Mouse (Mus musculus): ENCODE measurements around the gene Lamp1. TPM values are rescaled to one million over a fixed set of nuclear protein-coding genes. Genes with fewer than 3 reads are reported as not detected.

Gene Lamp1
- polyA plus RNA-seq, 1 experiment = 604 TPM

DNA sequence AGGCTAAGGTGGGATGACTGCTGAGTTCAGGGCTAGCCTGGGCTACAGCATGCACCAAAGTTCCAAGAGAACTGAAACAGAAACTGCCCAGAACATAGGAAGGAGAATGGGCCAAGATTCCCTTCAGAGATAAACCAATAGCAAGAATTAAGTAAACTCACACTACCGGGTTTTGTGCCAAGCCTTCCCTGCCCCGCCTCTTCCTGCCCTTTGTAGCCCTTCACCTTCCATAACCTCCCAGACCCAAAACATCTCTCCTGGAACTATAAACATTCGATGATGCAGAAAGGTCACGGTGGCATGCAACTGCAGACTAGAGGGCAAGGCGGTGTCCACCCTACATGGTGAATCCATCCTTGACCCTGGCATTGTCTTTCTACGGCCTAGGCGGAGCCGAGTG is 31.3 kb downstream of the Lamp1 start:
- H3K4me3 ChIP-seq (ENCODE audit: insufficient read depth, low read length) = no peak overlapping the region
- TF ChIP-seq CTCF (IDR thresholded peaks at IDR 0.05; ENCODE audit: borderline replicate concordance, insufficient read depth, low read length) (no peak), POLR2A (IDR thresholded peaks at IDR 0.05; ENCODE audit: low read depth, low read length) (no peak)
- H3K4me1 ChIP-seq (ENCODE audit: control insufficient read depth, insufficient read depth, low read length) = no peaks in the 10 kb centered on the region
- H3K27ac ChIP-seq (ENCODE audit: insufficient read depth, low read length) = no peak overlapping the region

DNA sequence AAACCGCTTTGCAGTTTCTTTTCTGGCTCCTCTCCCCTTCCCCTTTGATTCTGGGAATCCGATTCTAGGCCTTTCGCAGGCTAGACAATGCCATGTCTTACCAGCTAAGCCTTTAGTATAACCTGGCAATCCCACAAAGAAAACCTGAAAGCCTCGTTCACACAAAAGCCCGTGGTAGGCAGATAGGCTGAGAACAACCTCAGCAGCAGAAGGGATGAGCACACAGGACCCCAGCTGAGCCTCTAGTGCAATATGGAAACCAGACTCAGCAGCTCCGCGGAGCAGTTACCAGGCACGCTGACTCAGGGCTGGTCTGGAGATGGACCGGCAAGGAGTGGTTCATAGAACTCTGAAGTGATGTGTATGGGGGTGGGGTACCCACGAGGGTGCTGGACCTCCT is 35.9 kb downstream of the Lamp1 start:
- Histone ChIP-seq H3K4me3 (ENCODE audit: insufficient read depth, low read length) (no peak overlapping the region), H3K4me1 (ENCODE audit: control insufficient read depth, insufficient read depth, low read length) (no peaks in the 10 kb centered on the region), H3K27ac (ENCODE audit: insufficient read depth, low read length) (peak overlapping the region; percentile 53; the same call in 1 of the 2 replicates)
- TF ChIP-seq CTCF (IDR thresholded peaks at IDR 0.05; ENCODE audit: borderline replicate concordance, insufficient read depth, low read length) (no peak), POLR2A (IDR thresholded peaks at IDR 0.05; ENCODE audit: low read depth, low read length) (no peak)

DNA sequence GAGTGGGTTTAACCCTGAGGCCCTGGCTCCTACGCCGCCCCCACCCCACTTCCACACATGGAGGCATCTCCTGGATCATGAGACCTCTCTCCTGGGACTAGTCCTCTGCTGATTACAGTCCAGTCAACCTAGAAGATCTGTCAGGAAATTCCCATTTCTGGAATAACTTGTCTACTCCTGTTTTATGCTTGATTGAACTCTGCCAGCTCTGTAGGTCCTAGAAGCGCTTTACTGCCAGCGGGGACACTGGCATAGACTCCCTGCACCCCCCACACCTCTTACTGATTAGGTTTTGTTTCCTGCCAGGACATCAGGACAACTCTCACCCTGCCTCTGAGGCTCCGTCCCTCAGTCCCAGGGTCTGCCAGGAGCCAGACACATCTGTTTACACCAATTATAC is 38.5 kb downstream of the Lamp1 start:
- TF ChIP-seq CTCF (IDR thresholded peaks at IDR 0.05; ENCODE audit: borderline replicate concordance, insufficient read depth, low read length) (no peak), POLR2A (IDR thresholded peaks at IDR 0.05; ENCODE audit: low read depth, low read length) (no peak)
- no peak overlapping the region for H3K27ac ChIP-seq (ENCODE audit: insufficient read depth, low read length)
- H3K4me1 ChIP-seq (ENCODE audit: control insufficient read depth, insufficient read depth, low read length) = no peaks in the 10 kb centered on the region
- H3K4me3 ChIP-seq (ENCODE audit: insufficient read depth, low read length) = no peak overlapping the region

DNA sequence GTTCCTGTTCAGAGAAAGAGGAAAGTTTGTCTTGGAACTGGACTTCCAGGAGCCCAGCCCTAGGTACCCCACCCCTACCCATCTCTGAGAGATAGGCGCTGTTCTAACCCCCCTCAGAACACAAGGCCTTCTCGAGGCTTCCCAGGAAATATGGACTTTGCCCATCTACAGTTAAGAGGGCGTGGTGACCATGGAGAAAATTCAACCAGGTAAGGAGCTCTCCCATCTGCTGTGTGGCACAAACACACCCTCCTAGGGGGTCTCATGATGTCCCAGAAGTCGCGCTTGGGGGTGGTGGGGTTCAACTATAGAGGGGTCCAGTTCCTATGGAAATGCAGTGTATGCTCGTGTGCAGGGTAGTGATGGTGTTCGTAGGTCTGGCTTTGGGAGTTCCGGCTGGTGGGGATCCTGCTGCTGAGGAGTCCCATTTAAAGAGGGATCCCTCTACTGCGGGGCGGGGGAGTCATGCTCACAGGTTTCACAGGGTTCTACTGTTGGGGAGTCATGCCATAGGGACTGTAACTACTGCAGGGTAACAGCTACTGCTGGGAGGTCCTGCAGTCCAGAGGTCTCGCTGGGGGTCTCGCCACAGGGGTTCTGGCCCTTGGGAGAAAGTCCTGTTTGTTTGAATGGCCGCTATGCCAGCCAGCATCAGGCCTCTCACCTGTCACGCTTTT is 40.6 kb downstream of the Lamp1 start:
- Histone ChIP-seq H3K27ac (ENCODE audit: insufficient read depth, low read length) (no peak overlapping the region), H3K4me1 (ENCODE audit: control insufficient read depth, insufficient read depth, low read length) (no peaks in the 10 kb centered on the region), H3K4me3 (ENCODE audit: insufficient read depth, low read length) (peak overlapping the region; percentile 56; the same call in 1 of the 2 replicates)
- no peak for TF ChIP-seq CTCF (IDR thresholded peaks at IDR 0.05; ENCODE audit: borderline replicate concordance, insufficient read depth, low read length)
- no peak for TF ChIP-seq POLR2A (IDR thresholded peaks at IDR 0.05; ENCODE audit: low read depth, low read length)

DNA sequence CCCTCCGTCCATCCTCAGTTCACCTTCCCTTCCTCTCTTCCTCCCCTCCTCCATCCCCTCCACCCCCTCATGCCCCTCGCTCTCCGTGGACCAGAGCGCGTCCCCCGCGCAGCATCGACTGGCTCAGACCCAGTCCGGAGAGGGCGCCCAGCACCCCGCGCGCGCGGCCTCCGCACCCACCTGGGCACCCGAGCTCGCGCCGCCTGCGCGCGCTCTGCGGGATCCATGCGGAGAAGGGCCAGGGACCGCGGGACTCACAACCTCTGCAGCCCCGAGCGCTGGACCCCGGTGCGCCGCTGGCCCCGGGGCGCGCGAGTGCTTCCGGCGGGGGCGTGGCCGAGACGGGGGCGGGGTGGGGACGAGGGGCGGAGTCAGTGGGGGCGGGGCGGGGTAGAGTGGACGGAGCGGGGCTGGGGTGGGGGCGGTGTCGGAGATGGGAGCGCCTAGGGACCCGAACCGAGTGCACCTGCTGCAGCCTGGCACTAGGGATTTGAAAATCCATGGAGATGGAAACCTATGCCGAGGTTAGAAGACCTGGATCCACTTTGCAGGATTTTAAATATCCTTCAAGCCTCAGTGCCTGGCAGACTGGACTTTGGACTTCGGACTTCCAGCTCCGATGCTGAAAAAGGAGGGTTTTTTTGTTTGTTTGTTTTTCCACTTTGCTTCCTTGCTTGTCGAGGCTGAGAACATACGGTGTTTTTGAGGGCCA is 41.5 kb downstream of the Lamp1 start, which contains the start of gene Grtp1:
TSS of gene Grtp1 (minus strand) at position 320 of the 712 bp plus-strand sequence.
- no peaks in the 10 kb centered on the region for H3K4me1 ChIP-seq (ENCODE audit: control insufficient read depth, insufficient read depth, low read length)
- TF ChIP-seq CTCF (IDR thresholded peaks at IDR 0.05; ENCODE audit: borderline replicate concordance, insufficient read depth, low read length) (no peak), POLR2A (IDR thresholded peaks at IDR 0.05; ENCODE audit: low read depth, low read length) (no peak)
- peak within 1 kb of the TSS; percentile 56 for H3K4me3 ChIP-seq (ENCODE audit: insufficient read depth, low read length)
- H3K27ac ChIP-seq (ENCODE audit: insufficient read depth, low read length) = no peak within 1 kb of the TSS

DNA sequence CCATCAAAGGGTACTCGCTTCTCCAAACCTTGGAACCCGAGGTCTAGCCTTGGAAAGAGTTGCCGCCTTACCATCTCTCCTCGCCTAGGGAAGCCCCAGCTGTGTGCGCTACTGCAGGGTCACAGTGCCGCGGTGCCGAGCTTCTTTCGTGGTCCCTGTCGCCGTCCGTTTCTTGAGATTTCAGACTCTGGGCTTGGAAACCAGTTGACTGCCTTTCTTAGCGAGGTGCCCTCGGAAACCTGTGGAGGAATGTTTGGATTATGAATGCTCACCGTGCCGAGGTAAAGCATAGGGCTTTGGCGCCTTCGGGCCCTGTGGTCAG is 42.0 kb downstream of the Lamp1 start:
- Histone ChIP-seq H3K4me3 (ENCODE audit: insufficient read depth, low read length) (peak overlapping the region; percentile 29; the same call in 1 of the 2 replicates), H3K4me1 (ENCODE audit: control insufficient read depth, insufficient read depth, low read length) (no peaks in the 10 kb centered on the region), H3K27ac (ENCODE audit: insufficient read depth, low read length) (no peak overlapping the region)
- TF ChIP-seq CTCF (IDR thresholded peaks at IDR 0.05; ENCODE audit: borderline replicate concordance, insufficient read depth, low read length) (no peak), POLR2A (IDR thresholded peaks at IDR 0.05; ENCODE audit: low read depth, low read length) (no peak)

DNA sequence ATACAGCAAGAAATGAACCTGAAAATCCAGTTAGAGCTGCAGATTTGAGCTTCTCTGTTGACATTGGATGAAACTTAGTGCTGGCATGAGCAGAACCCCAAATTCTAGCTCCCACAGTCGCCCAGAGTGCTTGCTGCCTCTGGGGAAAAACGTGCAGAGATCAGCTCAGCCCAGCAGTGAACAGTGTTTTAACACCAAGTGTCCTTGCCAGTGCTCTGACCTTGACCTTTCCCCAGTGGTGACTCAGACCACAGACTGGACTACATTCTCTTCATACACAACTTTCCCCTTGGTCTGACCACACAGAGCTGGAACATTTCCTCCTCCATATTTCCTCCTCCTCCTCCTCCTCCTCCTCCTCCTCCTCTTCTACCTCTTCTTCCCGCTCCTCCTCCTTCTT is 43.1 kb downstream of the Lamp1 start:
- TF ChIP-seq POLR2A (IDR thresholded peaks at IDR 0.05; ENCODE audit: low read depth, low read length) = no peak
- TF ChIP-seq CTCF (IDR thresholded peaks at IDR 0.05; ENCODE audit: borderline replicate concordance, insufficient read depth, low read length) = no peak
- Histone ChIP-seq H3K4me3 (ENCODE audit: insufficient read depth, low read length) (no peak overlapping the region), H3K4me1 (ENCODE audit: control insufficient read depth, insufficient read depth, low read length) (no peaks in the 10 kb centered on the region)

DNA sequence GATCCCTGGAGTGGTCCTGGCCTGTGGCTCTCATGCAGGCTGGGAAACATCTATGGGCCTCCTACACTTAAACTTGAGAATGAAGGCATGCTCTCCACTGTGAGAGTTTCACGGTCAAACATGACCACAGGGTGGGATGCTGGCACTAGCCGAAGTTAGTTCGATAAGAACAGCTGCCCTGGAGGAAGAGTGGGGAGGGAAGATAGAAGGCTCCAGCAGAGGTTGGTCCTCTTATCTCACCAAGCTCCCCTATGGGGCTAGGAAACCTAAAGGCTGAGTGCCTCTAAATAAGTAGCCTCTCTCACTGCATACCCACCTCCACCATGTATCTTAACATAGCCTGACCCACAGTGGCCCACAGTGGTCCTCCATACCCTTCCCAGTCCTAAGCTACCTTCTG is 43.8 kb downstream of the Lamp1 start:
- TF ChIP-seq POLR2A (IDR thresholded peaks at IDR 0.05; ENCODE audit: low read depth, low read length) (no peak), CTCF (IDR thresholded peaks at IDR 0.05; ENCODE audit: borderline replicate concordance, insufficient read depth, low read length) (no peak)

More for the DNA sequence above, 43.1 kb downstream of the Lamp1 start:
- no peak overlapping the region for H3K27ac ChIP-seq (ENCODE audit: insufficient read depth, low read length)

DNA sequence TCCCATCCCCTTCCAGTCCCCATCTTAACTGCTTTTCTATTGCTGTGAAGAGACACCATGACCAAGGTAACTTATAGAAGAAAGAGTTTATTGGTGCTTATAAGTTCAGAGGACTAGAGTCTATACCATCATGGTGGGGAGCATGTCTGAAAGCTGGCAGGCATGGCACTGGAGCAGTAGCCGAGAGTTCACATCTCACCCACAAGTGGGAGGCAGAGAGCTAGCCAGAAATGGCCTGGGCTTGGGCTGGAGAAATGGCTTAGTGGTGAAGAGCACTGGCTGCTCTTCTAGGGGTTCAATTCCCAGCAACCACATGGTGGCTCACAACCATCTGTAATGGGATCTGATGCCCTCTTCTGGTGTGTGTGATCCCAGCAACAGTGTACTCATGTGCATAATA is 44.5 kb downstream of the Lamp1 start:
- no peak for TF ChIP-seq CTCF (IDR thresholded peaks at IDR 0.05; ENCODE audit: borderline replicate concordance, insufficient read depth, low read length)
- TF ChIP-seq POLR2A (IDR thresholded peaks at IDR 0.05; ENCODE audit: low read depth, low read length) = no peak
- Histone ChIP-seq H3K4me1 (ENCODE audit: control insufficient read depth, insufficient read depth, low read length) (no peaks in the 10 kb centered on the region), H3K4me3 (ENCODE audit: insufficient read depth, low read length) (no peak overlapping the region), H3K27ac (ENCODE audit: insufficient read depth, low read length) (no peak overlapping the region)

More for the DNA sequence above, 43.8 kb downstream of the Lamp1 start:
- H3K4me1 ChIP-seq (ENCODE audit: control insufficient read depth, insufficient read depth, low read length) = no peaks in the 10 kb centered on the region
- no peak overlapping the region for H3K27ac ChIP-seq (ENCODE audit: insufficient read depth, low read length)
- H3K4me3 ChIP-seq (ENCODE audit: insufficient read depth, low read length) = no peak overlapping the region
